Mouse (Mus musculus) MEL (cell line): ENCODE results near the gene Fermt1.

Experiments used
- CHD2 ChIP-seq: IDR thresholded peaks from 2 replicates; pipeline ENCODE4 v1.6.1; 2011; ENCODE audit warnings: low read length, improper control_type of control experiment
- CTCF ChIP-seq, 3 experiments: IDR thresholded peaks in 2 of 3; conservative IDR thresholded peaks in 1 of 3; 2 replicates each; pipeline ENCODE4 v1.5.1; 2011 to 2012; ENCODE audit warnings: low read length in 3 of 3, low read depth in 2 of 3, mild to moderate bottlenecking in 2 of 3, improper control_type of control experiment in 1 of 3, inconsistent platforms in 1 of 3, mixed read lengths in 1 of 3, moderate library complexity in 1 of 3; ENCODE audit not compliant: control insufficient read depth in 1 of 3, insufficient read depth in 1 of 3, poor library complexity in 1 of 3, severe bottlenecking in 1 of 3
- MAFK ChIP-seq: IDR thresholded peaks from 2 replicates; pipeline ENCODE4 v1.6.1; 2011; ENCODE audit warnings: low read depth, mild to moderate bottlenecking, low read length, improper control_type of control experiment, borderline replicate concordance
- NELFE ChIP-seq: IDR thresholded peaks from 2 replicates; pipeline ENCODE4 v1.6.1; 2011; ENCODE audit warnings: low read depth, low read length, improper control_type of control experiment
- NRF1 ChIP-seq: IDR thresholded peaks from 2 replicates; pipeline ENCODE4 v1.6.1; 2014; ENCODE audit warnings: low read depth, mild to moderate bottlenecking, inconsistent platforms, low read length, improper control_type of control experiment, moderate library complexity; ENCODE audit not compliant: poor library complexity, insufficient read depth, severe bottlenecking
- POLR2A ChIP-seq, 2 experiments: IDR thresholded peaks; 2 replicates each; pipeline ENCODE4 v1.6.1; 2011 to 2012; ENCODE audit warnings: low read length in 2 of 2, mild to moderate bottlenecking in 2 of 2, control low read depth in 1 of 2, improper control_type of control experiment in 1 of 2, low read depth in 1 of 2, moderate library complexity in 1 of 2; ENCODE audit not compliant: control insufficient read depth in 1 of 2, insufficient read depth in 1 of 2, poor library complexity in 1 of 2
- POLR2AphosphoS2 ChIP-seq: IDR thresholded peaks from 2 replicates; pipeline ENCODE4 v1.6.1; 2011; ENCODE audit warnings: low read length, improper control_type of control experiment
- USF1 ChIP-seq: IDR thresholded peaks from 2 replicates; pipeline ENCODE4 v1.6.1; 2014; ENCODE audit warnings: low read depth, mild to moderate bottlenecking, inconsistent platforms, low read length, improper control_type of control experiment, moderate library complexity
- ZKSCAN1 ChIP-seq: IDR thresholded peaks from 2 replicates; pipeline ENCODE4 v1.6.1; 2012; ENCODE audit warnings: low read depth, mild to moderate bottlenecking, inconsistent platforms, low read length, improper control_type of control experiment, moderate library complexity
- ZMIZ1 ChIP-seq: IDR thresholded peaks from 2 replicates; pipeline ENCODE4 v1.6.1; 2012; ENCODE audit warnings: low read depth, mild to moderate bottlenecking, inconsistent platforms, low read length, improper control_type of control experiment, moderate library complexity
- ZNF384 ChIP-seq: IDR thresholded peaks from 2 replicates; pipeline ENCODE4 v1.6.1; 2012; ENCODE audit warnings: low read depth, mild to moderate bottlenecking, inconsistent platforms, low read length, improper control_type of control experiment

GRCm38 (mm10) chr2:132884303-132884967 lies 61.3 kb downstream of the Fermt1 start:
- TF ChIP-seq MAFK: no peak
- no peak for TF ChIP-seq POLR2AphosphoS2
- no peak for TF ChIP-seq ZMIZ1
- TF ChIP-seq POLR2A (IDR thresholded peaks at IDR 0.05; ENCODE audit: control insufficient read depth in 1 of 2, insufficient read depth in 1 of 2, low read depth in 1 of 2, low read length in 2 of 2, poor library complexity in 1 of 2): no peak
- no peak for TF ChIP-seq ZNF384
- no peak for TF ChIP-seq CTCF (IDR thresholded peaks at IDR 0.05 in 2 of 3, conservative IDR thresholded peaks at IDR 0.05 in 1 of 3; ENCODE audit: control insufficient read depth in 1 of 3, insufficient read depth in 1 of 3, low read depth in 2 of 3, low read length in 3 of 3, poor library complexity in 1 of 3, severe bottlenecking in 1 of 3)
- TF ChIP-seq NRF1: no peak
- no peak for TF ChIP-seq CHD2
- TF ChIP-seq USF1: no peak
- no peak for TF ChIP-seq ZKSCAN1
- TF ChIP-seq NELFE: no peak
